Mouse (Mus musculus): Measurements from ENCODE around the gene Efna3. TPM values are rescaled to one million over a fixed set of nuclear protein-coding genes. Genes with fewer than 3 reads are reported as not detected.

Efna3 gene
- polyA plus RNA-seq, 1 experiment, result 3.7 TPM

DNA sequence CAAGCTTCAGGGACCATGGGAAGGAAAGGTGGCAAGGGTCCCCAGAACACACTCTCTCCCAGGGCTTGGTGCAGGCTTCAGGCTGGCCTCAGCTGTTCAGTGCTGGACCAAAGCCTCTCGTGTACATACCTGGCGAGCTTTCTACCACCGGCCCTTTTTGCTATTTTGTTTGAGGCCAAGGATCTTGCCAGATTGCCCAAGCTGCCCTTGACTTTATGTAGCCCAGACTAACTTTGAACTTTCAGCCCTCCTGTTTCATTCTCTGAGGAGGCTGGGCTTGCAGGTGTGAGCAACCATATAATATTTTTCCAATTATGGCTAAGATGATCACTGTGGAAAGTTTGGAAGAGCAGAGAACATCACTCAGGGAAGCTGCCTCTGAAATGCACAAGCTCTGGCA is 38.5 kb downstream of the Efna3 start:
- Histone ChIP-seq H3K27ac (ENCODE audit: control insufficient read depth, insufficient read depth, low read length) (no peak overlapping the region), H3K4me3 (ENCODE audit: control insufficient read depth, insufficient read depth, low read length) (no peak overlapping the region), H3K27me3 (ENCODE audit: control insufficient read depth, insufficient read depth, low read length) (peaks cover 16% of the 10 kb centered on the region), H3K4me1 (replicated peaks; ENCODE audit: control insufficient read depth, insufficient read depth, low read length) (peaks cover 13% of the 10 kb centered on the region), H3K36me3 (ENCODE audit: control insufficient read depth, insufficient read depth, low read length) (no peaks in the 10 kb centered on the region)
- TF ChIP-seq CTCF (IDR thresholded peaks at IDR 0.05; ENCODE audit: borderline replicate concordance, control insufficient read depth, extremely low read depth, insufficient read depth, low read length, poor library complexity) (no peak), POLR2A (IDR thresholded peaks at IDR 0.05; ENCODE audit: control insufficient read depth, extremely low read depth, insufficient read depth, low read length, poor library complexity) (no peak)
- DNase-seq, result no peak
- 95% methylated on average over 3 of the region's 3 CpGs for WGBS

GRCm38 (mm10) chr3:89282291-89282643 is 40.5 kb downstream of the Efna3 start:
- TF ChIP-seq POLR2A (IDR thresholded peaks at IDR 0.05; ENCODE audit: control insufficient read depth, extremely low read depth, insufficient read depth, low read length, poor library complexity) (no peak), CTCF (IDR thresholded peaks at IDR 0.05; ENCODE audit: borderline replicate concordance, control insufficient read depth, extremely low read depth, insufficient read depth, low read length, poor library complexity) (no peak)
- H3K4me3 ChIP-seq (ENCODE audit: control insufficient read depth, insufficient read depth, low read length), result no peak overlapping the region
- H3K36me3 ChIP-seq (ENCODE audit: control insufficient read depth, insufficient read depth, low read length), result no peaks in the 10 kb centered on the region
- H3K27ac ChIP-seq (ENCODE audit: control insufficient read depth, insufficient read depth, low read length), result no peak overlapping the region
- no peak for DNase-seq
- peaks cover 13% of the 10 kb centered on the region for H3K4me1 ChIP-seq (replicated peaks; ENCODE audit: control insufficient read depth, insufficient read depth, low read length)
- 42% methylated on average over 4 of the region's 4 CpGs for WGBS
- H3K27me3 ChIP-seq (ENCODE audit: control insufficient read depth, insufficient read depth, low read length), result peaks cover 21% of the 10 kb centered on the region

DNA sequence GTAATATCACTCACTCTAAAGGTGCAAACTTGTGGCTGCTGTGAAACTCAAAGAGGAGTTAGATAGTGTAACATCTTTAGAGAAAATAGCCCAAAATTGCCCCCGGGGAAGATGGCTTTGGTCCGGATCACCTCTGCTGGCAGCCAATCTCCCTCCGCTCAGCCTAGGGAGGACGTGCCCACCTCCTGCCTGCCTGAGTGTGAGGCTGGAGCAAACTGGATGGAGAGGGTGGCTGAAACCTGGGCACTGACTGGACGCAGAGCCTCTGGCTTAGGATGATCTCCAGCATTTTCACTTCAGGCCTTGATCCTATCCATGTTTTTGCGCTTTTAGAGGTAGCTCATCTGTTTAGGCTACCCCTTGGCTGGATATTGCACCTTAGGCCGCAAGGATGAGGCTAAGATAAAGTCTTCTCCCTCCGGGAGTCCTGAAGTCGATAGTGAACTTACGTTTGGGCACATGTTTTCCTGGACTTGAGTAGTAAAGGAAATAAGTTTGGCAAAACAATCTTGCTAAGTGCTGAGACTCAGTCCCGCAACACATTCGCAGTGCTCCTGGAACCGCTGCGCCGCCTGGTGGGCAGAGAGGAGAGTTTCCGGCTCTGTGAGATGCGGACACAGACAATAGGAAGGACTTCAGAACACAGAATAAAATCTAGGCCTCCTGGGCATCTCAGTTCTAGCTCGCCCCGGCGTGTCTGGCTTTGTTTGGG is 41.0 kb downstream of the Efna3 start:
- Histone ChIP-seq H3K4me1 (replicated peaks; ENCODE audit: control insufficient read depth, insufficient read depth, low read length) (peaks cover 13% of the 10 kb centered on the region), H3K4me3 (ENCODE audit: control insufficient read depth, insufficient read depth, low read length) (no peak overlapping the region), H3K27me3 (ENCODE audit: control insufficient read depth, insufficient read depth, low read length) (peaks cover 21% of the 10 kb centered on the region), H3K27ac (ENCODE audit: control insufficient read depth, insufficient read depth, low read length) (no peak overlapping the region), H3K36me3 (ENCODE audit: control insufficient read depth, insufficient read depth, low read length) (no peaks in the 10 kb centered on the region)
- peak; percentile 84 for DNase-seq
- 20% methylated on average over 20 of the region's 20 CpGs for WGBS
- TF ChIP-seq POLR2A (IDR thresholded peaks at IDR 0.05; ENCODE audit: control insufficient read depth, extremely low read depth, insufficient read depth, low read length, poor library complexity), result no peak
- peak; percentile 90 for TF ChIP-seq CTCF (IDR thresholded peaks at IDR 0.05; ENCODE audit: borderline replicate concordance, control insufficient read depth, extremely low read depth, insufficient read depth, low read length, poor library complexity)

GRCm38 (mm10) chr3:89280606-89281511 is 41.9 kb downstream of the Efna3 start, which contains the start of gene Efna1:
Gene Efna1 (minus strand): TSS chr3:89281142.
- H3K27me3 ChIP-seq (ENCODE audit: control insufficient read depth, insufficient read depth, low read length), result peaks cover 21% of the 10 kb centered on the region
- WGBS, result 2% methylated on average over 52 of the region's 52 CpGs

GRCm38 (mm10) chr3:89280050-89280605 is 42.6 kb downstream of the Efna3 start:
- Histone ChIP-seq H3K36me3 (ENCODE audit: control insufficient read depth, insufficient read depth, low read length) (no peaks in the 10 kb centered on the region), H3K4me3 (ENCODE audit: control insufficient read depth, insufficient read depth, low read length) (no peak overlapping the region), H3K4me1 (replicated peaks; ENCODE audit: control insufficient read depth, insufficient read depth, low read length) (peaks cover 13% of the 10 kb centered on the region), H3K27ac (ENCODE audit: control insufficient read depth, insufficient read depth, low read length) (no peak overlapping the region), H3K27me3 (ENCODE audit: control insufficient read depth, insufficient read depth, low read length) (peaks cover 21% of the 10 kb centered on the region)
- TF ChIP-seq POLR2A (IDR thresholded peaks at IDR 0.05; ENCODE audit: control insufficient read depth, extremely low read depth, insufficient read depth, low read length, poor library complexity), result no peak
- no peak for TF ChIP-seq CTCF (IDR thresholded peaks at IDR 0.05; ENCODE audit: borderline replicate concordance, control insufficient read depth, extremely low read depth, insufficient read depth, low read length, poor library complexity)
- no peak for DNase-seq
- WGBS, result 4% methylated on average over 29 of the region's 29 CpGs

More at GRCm38 (mm10) chr3:89280606-89281511, 41.9 kb downstream of the Efna3 start, which contains the start of gene Efna1:
- Histone ChIP-seq H3K4me3 (ENCODE audit: control insufficient read depth, insufficient read depth, low read length) (peak within 1 kb of the TSS; percentile 41), H3K36me3 (ENCODE audit: control insufficient read depth, insufficient read depth, low read length) (no peaks in the 10 kb centered on the region), H3K27ac (ENCODE audit: control insufficient read depth, insufficient read depth, low read length) (no peak within 1 kb of the TSS), H3K4me1 (replicated peaks; ENCODE audit: control insufficient read depth, insufficient read depth, low read length) (peaks cover 13% of the 10 kb centered on the region)
- DNase-seq, result peak; percentile 18
- no peak for TF ChIP-seq POLR2A (IDR thresholded peaks at IDR 0.05; ENCODE audit: control insufficient read depth, extremely low read depth, insufficient read depth, low read length, poor library complexity)
- no peak for TF ChIP-seq CTCF (IDR thresholded peaks at IDR 0.05; ENCODE audit: borderline replicate concordance, control insufficient read depth, extremely low read depth, insufficient read depth, low read length, poor library complexity)

Data from thymus, adult 2 months (tissue).